Mouse (Mus musculus) thymus, postnatal 14 days (tissue): ENCODE results near the gene Polrmt.
"Not testable (repeated sequence)": the region's sequence is repeated elsewhere in the genome, so short reads cannot be mapped to it uniquely, and the experiment has no call there.

Experiments used
- DNase-seq: peaks from one replicate; pipeline ENCODE4 v3.0.0; 2021

Polrmt gene

GRCm38 (mm10) chr10:79707759-79708158 lies 38.6 kb downstream of the Polrmt start:
- DNase-seq, result no peak

- no peak for DNase-seq
Observed at GRCm38 (mm10) chr10:79707162-79707561, 39.2 kb downstream of the Polrmt start.

GRCm38 (mm10) chr10:79706406-79707094 lies 39.8 kb downstream of the Polrmt start:
- no peak for DNase-seq

GRCm38 (mm10) chr10:79705951-79706350 lies 40.4 kb downstream of the Polrmt start:
- DNase-seq, result no peak

- DNase-seq, result no peak
Observed at GRCm38 (mm10) chr10:79704970-79705360, 41.4 kb downstream of the Polrmt start.

GRCm38 (mm10) chr10:79704065-79704969 lies 42.1 kb downstream of the Polrmt start, which contains the start of gene Bsg:
Gene Bsg, plus strand, starts transcription at chr10:79704491.
- peak; percentile 99 for DNase-seq

- no peak for DNase-seq
Observed at GRCm38 (mm10) chr10:79703541-79703940, 42.8 kb downstream of the Polrmt start.

- DNase-seq, result not testable (repeated sequence)
Observed at GRCm38 (mm10) chr10:79702970-79703369, 43.4 kb downstream of the Polrmt start.

GRCm38 (mm10) chr10:79701443-79702129 lies 44.8 kb downstream of the Polrmt start:
- DNase-seq, result no peak

- no peak for DNase-seq
Observed at GRCm38 (mm10) chr10:79700676-79701075, 45.7 kb downstream of the Polrmt start.

GRCm38 (mm10) chr10:79698459-79698858 lies 47.9 kb downstream of the Polrmt start:
- no peak for DNase-seq

GRCm38 (mm10) chr10:79697916-79698315 lies 48.5 kb downstream of the Polrmt start:
- no peak for DNase-seq

- no peak for DNase-seq
Observed at GRCm38 (mm10) chr10:79696129-79696651, 50.2 kb downstream of the Polrmt start.

- DNase-seq, result peak; percentile 83
Observed at GRCm38 (mm10) chr10:79695231-79696128, 50.9 kb downstream of the Polrmt start.

- no peak for DNase-seq
Observed at GRCm38 (mm10) chr10:79694379-79694655, 52.1 kb downstream of the Polrmt start.

- DNase-seq, result no peak
Observed at GRCm38 (mm10) chr10:79693580-79694378, 52.6 kb downstream of the Polrmt start.

- no peak for DNase-seq
Observed at GRCm38 (mm10) chr10:79691986-79692548, 54.3 kb downstream of the Polrmt start.

- no peak for DNase-seq
Observed at GRCm38 (mm10) chr10:79689178-79689577, 57.2 kb downstream of the Polrmt start.

GRCm38 (mm10) chr10:79688720-79689119 lies 57.7 kb downstream of the Polrmt start, which contains the start of gene Gzmm:
Gene Gzmm, plus strand, starts transcription at chr10:79689020.
- DNase-seq, result no peak

GRCm38 (mm10) chr10:79687513-79687912 lies 58.9 kb downstream of the Polrmt start:
- no peak for DNase-seq

GRCm38 (mm10) chr10:79686691-79687090 lies 59.7 kb downstream of the Polrmt start:
- DNase-seq, result no peak
